Mouse (Mus musculus) ovary, postnatal 14 days (tissue): ENCODE data around the gene Tgif1.
"Not testable (repeated sequence)": the region's sequence is repeated elsewhere in the genome, so short reads cannot be mapped to it uniquely, and the experiment has no call there.

Experiments
- DNase-seq: peaks from one replicate; pipeline ENCODE4 v3.0.0; 2022; ENCODE audit warnings: low spot score

Gene Tgif1

DNA sequence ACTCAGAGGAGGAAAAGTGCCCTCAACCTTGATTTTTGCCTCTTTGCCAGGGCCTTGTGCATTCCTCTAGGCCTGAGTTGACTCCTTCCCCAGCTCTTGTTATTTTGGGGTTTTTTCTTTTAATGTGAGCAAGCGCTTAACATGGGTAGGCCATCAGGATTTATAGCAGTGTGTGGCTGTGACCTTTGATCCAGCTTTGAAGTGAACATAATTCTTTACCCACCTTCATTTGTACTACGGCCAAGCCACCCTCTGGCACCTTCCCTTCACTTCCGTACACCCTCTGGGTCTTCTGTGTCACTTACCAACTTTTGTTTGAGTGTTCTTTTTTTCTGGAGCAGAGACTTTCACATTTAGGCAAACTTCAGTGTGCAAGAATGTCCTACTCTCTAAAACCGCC is 10.1 kb downstream of the Tgif1 start:
- no peak for DNase-seq

GRCm38 (mm10) chr17:70838533-70838932 is 14.8 kb downstream of the Tgif1 start:
- DNase-seq, result no peak

DNA sequence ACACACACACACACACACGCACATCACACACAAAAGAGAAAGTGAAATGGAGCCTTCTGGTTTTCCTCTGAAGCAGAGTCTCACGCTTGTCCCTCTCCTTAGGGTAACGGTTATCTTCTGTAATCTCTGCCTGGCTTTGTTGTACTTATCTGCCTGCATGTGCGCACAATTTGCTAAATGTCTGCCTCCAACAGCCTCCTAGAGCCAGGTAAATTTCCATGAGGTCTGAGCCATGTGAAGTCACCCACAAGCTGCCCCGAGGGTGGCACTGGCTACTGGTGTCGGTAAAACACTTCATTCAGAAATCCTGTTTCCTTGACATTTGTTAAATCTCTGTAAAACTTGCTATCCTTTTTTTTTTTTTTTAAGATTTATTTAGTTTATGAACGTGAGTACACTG is 15.3 kb downstream of the Tgif1 start:
- no peak for DNase-seq

- not testable (repeated sequence) for DNase-seq
These were observed 15.9 kb downstream of the Tgif1 start for GRCm38 (mm10) chr17:70837474-70837873.

DNA sequence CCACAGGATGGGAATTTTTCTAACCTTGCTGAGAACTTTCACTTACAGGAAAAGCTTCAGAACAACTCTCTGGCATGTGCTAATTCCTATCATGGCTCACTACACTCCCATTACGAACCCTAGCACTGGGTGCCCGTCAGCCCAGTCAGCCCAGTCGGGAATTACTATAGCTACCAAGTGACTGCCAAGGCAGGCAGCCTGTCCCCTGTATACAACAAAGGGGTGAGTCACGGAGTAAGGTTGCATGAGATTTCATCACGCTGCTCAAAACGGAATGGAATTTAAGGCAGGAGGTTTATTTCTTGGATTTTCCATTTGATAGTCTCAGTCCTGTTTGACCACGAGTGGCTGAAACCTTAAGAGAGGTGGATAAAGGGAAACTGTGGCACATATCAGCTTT is 16.5 kb downstream of the Tgif1 start:
- no peak for DNase-seq

GRCm38 (mm10) chr17:70835071-70835790 is 18.1 kb downstream of the Tgif1 start:
- no peak for DNase-seq

DNA sequence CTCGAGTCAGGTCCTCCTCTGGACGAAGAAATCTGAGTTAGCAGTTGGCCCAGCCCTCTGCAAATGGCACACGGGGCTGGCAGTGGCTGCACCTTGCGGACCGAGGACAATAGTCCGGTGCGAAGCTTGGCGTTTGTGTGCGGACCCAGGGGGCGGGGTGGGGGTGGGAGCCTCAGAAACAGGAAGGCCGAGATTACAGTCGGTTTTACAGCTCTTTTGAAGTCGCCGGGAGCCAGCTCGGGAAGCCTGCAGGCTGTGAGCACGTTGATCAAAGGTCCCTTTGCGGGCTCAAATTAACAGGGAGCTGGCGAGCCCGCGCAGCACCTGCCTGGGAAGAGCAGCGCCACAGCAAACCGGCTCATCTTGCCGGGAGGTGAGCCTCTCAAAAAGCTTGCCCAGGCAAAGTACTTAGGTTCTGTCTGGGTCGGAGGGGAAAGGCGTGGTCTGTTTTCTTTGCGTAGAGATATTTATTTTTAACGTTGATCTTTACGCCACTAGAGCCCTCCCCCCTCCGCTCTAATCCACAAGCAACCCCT is 18.8 kb downstream of the Tgif1 start:
- DNase-seq, result no peak

DNA sequence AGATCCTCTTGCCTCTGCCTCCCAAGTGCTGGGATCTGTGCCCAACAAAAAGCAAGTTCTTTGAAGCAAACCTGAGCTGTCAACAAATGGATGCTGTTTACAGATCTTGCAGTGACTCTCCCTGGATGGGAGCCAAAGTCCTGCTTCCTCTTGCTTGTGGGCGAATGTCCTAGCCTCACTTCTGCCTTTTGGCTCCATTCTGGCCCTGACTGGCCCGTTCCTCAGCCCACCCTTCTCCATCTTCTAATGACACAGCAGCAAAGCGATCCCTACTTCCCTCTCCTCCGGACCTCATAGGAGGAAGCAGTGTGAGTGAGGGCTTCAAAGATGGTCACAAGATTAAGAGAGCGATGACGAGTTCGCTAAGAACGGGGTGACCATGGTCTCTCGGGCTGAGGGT is 20.8 kb downstream of the Tgif1 start:
- no peak for DNase-seq

DNA sequence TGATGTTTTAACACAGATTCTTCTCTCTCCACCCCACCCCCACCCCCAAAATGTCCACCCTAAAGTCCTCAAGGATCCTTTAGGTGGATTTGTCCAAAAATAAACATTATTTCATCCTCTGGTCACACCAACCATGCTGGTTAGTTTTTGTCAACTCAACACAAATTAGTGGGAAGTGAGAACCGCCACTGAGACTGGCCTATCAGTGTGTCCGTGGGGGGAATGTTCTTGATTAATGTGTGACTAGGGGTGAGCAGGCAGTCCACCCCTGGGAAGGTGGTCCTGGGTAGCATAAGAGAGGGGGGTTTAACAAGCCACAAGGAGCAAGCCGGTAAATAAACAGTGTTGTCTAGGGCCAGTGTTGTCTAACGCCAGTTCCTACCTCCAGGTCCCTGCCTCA is 21.8 kb downstream of the Tgif1 start:
- no peak for DNase-seq

DNA sequence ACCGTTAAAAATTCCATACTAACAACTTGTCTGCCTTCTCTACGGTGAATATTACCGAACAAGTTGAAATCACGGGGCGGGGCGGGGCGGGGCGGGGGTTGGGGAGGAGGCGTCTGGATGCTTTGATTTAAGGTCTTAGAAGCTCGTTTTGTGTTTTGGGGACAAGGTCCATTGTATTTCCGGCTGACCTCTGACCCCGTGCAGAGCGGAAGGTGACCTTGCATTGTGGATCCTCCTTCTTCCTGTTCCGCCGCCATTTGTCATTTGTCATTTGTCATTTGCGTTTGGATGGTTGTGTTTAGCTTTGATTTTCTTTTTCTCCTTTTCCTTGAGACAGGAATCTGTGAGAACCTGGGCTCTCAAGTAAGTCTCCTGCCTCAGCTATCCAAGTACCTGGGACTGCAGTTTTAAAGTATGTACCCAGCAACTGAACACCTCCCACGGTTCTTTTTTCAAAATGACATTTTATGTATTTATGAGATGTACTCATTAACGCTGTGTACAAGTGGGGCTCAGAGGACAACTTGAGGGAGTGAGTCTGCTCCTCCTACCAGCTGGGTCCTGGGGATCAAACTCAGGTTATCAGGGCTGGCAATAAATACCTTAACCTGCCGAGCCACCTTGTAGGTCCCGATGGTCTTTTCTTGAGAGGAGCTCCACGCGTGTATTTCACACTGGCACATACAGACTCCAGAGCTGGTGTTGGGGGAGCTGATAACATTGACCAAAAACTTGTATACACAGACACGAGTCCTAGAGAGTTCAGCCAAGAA is 23.2 kb downstream of the Tgif1 start:
- no peak for DNase-seq

GRCm38 (mm10) chr17:70829217-70829616 is 24.1 kb downstream of the Tgif1 start:
- DNase-seq, result no peak

DNA sequence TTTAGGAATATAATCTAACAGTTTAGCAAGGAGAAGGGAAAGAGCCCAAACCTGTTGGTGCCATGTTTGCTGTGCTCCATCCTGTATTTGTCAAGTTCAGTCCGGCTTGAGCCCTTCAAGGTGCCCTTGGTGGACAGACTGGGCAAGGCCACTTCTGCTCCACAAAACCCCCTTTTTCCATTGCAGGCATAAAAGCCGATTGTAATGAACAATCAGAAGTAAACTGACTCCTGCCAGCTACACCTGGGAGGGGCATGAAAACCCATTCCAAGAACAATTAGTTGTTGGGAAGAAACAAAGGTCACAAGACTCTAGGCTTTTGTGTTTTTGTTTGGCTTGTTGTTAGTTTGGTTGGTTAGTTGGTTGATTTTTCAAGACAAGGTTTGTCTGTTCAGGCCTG is 24.8 kb downstream of the Tgif1 start:
- DNase-seq, result no peak

GRCm38 (mm10) chr17:70828180-70828528 is 25.2 kb downstream of the Tgif1 start:
- DNase-seq, result no peak

DNA sequence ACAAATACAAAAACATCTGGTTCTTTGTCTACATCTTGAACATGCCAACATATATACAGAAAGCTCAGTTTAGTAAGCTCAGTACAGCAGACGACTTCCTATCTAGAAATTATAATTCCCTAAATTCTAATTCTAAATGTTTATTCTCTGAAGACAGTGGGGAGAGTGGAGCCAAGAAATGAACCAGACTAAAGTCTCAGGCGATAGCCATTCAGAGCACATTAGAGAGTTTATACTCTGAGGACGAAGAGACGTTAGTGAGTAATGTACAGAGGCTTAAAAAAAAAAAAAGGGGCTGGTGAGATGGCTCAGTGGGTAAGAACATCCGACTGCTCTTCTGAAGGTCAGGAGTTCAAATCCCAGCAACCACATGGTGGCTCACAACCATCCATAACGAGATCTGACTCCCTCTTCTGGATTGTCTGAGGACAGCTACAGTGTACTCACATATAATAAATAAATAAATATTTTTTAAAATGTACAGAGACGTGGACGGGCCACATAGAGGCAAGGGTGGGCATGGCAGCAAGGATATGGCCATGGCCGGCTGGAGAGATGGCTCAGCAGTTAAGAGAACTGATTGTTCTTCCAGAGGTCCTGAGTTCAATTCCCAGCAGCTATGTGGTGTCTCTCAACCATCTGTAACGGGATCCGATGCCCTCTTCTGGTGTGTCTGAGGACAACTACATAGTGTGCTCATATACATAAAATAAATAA is 25.7 kb downstream of the Tgif1 start:
- DNase-seq, result not testable (repeated sequence)

GRCm38 (mm10) chr17:70826227-70826626 is 27.1 kb downstream of the Tgif1 start:
- DNase-seq, result no peak

DNA sequence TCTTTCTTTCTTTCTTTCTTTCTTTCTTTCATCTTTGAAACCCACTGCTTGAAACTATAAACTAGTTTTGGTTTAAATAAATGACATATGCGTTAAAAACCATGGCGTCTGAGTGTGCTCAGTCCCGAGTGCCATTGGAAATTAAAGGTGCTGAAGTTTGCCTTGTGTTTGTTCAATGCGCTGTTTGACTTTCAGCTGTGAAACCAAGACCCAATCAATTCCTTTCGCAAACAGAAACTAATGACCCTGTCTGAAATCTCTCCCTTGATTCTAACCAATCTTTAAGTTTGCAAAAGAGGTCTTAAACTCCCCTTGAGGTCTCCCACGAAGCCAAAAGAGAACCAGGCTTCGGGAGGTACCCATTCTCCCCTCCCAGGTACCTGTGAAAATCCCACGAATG is 30.3 kb downstream of the Tgif1 start:
- DNase-seq, result no peak

DNA sequence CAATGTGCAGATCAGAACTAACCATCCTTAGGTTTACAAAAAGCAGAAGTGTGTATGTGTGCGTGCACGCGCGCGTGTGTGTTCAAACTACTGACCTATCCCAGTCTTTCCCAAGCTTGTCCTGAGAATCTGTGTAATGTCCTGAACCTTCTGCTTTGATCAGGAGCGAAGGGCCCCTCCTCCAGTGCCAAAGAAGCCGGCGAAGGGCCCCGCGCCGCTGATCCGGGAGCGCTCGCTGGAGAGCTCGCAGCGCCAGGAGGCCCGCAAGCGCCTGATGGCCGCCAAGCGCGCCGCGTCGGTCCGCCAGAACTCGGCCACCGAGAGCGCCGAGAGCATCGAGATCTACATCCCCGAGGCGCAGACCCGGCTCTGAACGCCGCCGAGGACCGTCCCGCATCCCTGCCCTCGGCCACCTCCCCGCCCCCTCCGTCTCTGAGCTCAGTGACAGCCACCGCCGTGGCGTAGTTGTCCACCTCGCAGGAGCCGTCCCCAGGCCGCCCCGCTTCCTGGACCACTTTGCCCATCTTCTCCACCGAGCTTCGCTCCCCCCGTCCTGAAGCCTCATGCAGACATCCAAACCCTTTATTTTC is 35.4 kb downstream of the Tgif1 start:
- no peak for DNase-seq

- DNase-seq, result no peak
These were observed 38.3 kb downstream of the Tgif1 start for GRCm38 (mm10) chr17:70815001-70815400.

GRCm38 (mm10) chr17:70810795-70811194 is 42.6 kb downstream of the Tgif1 start:
- DNase-seq, result no peak

DNA sequence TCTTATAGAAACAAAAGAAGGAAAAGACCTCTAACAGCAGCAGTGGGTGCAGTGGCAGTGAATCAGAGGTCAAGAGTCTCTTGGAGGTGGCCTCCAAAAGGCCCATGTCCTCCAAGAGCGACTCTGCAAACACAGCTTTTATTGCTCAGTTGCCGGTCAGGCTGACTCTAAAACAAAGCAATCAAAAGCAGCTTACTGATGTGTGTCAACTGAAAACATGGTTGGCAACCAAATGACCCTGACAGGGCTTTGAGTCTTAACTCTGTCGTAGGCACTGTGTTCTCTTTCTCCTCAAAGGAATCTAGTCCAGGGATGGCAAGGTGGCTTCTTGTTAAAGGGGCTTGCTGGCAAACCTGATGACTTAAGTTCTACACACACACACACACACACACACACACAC is 43.6 kb downstream of the Tgif1 start:
- DNase-seq, result no peak

DNA sequence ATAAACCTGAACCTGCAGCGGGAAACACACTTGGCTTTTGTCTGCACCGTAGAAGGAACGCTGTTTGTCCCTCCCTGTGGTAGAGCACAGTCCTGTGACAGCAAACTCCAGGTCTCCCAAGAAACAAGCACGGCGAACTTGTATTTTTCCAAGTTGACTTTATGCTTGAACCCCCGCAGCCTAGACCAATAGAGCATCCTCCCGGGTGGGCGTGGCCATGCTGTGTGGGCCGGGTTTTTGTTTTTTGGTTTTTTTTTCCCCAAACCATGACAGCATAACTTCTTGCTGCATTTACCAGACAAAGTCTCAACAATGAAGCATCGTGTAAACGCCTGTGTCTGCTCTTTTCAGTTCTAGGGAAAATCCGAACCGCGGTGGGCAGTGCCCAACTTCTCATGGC is 44.5 kb downstream of the Tgif1 start:
- DNase-seq, result no peak

DNA sequence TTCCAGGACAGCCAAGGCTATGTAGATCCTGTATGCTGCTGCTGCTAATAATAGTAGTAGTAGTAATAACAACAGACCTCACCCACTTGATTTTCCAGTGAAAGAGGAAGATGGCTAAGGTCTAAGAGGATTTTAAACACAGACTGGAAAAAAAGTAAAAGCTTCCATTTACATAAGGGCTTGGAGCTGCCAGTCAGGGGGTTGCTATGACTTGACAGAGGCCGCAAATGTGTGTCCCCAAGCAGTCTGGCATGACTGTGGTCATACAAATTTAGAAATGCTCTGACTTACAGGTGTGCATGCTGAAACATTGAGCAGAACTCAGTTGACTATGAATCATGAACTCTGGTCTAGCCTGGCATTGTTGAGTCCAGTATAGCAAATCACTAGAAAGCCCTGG is 45.5 kb downstream of the Tgif1 start:
- DNase-seq, result no peak

DNA sequence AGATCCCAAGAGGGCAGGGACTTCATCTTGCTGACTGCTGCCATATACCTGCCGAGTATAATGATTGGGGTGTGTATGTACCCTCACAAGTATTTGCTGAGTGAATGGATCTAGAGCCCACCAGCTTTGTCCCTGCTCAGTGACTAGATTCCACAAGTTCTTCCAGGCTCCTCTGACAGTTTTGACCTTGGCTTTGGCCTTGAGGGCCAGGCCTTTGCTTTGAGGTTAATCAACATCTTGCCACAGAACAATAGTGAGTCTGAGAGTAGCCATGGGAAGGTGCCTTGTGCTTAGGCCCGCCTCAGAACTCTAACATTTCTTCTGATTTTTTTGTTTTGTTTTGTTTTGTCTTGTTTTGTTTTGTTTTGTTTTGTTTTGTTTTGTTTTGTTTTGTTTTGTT is 46.7 kb downstream of the Tgif1 start:
- no peak for DNase-seq
